8 mouse cellular contexts compared by ENCODE assay signal in the genomic region with DNA sequence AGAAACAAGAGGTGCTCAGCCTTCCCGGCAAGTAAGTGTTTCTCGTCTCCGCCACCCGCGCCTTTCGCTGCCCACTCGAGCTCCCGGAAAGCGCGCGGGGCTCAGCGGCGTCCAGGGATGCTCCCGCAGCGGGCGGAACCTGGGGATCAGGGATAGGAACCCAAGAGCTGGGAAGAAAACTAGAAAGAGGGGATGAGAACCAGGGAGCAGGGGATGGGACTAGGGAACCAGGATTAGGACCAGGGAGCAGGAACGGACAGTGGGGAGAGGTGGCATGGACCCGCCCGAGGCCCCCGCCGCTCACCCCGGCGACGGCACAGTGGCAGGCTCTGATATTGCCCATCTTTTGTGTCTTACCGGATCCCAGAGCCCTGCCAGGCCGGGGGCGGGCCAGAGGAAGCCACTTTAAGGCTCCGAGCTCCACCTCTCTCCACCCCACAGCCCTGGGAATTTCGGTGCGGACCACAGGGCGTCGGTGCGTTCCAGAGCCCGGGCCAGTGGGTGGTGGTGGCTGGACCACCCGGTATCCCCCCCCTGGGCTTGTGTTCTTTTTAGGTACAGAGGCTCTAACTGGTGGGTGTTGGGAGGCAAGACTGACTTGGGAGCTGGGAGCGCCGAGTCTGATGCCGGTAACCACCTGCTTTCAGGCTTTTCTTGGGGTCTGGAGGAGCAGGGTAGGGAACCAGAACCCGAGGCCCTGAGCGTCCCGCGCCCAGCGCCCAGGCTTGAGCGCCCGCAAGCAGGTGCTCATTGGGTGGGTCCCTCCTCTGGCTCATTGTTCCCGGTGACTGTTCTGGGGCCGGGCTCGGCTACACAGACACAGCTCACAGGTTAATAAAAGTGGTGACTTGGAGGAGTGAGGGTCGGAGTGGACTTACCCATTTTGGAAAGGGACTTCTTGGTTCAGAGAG. TPM values are rescaled to one million over a fixed set of nuclear protein-coding genes. Genes with fewer than 3 reads are reported as not detected.
DNase-seq lines count a peak whose midpoint lies in the region; ATAC-seq and TF ChIP-seq lines count a peak whose summit lies in the region.

No protein-coding gene starts in this region.

- no peak for TF ChIP-seq EP300 in ES-Bruce4 (IDR thresholded peaks at IDR 0.05; ENCODE audit: insufficient read depth, low read depth, low read length)

- H3K36me3 ChIP-seq in ES-Bruce4 (ENCODE audit: control insufficient read depth, insufficient read depth, low read length, poor library complexity, severe bottlenecking) = no peaks in the 10 kb centered on the region
- H3K36me3 ChIP-seq in forebrain, embryonic 12.5 days (replicated peaks) = no peaks in the 10 kb centered on the region
- H3K36me3 ChIP-seq in hindbrain, embryonic 15.5 days = no peaks in the 10 kb centered on the region
- H3K36me3 ChIP-seq in liver, adult 2 months (ENCODE audit: control insufficient read depth, insufficient read depth, low read length) = no peaks in the 10 kb centered on the region

- DNase-seq in R1 (ENCODE audit: low read depth, low spot score) = peak; percentile 11
- no peak for DNase-seq in liver, adult 2 months (ENCODE audit: extremely low read depth, low read depth, low spot score)
- peak; percentile 57 for DNase-seq in neural tube, embryonic 10.5 days (ENCODE audit: extremely low spot score, low spot score)

- WGBS in forebrain, embryonic 12.5 days = under 1% methylated on average over 49 of the region's 49 CpGs
- WGBS in hindbrain, embryonic 15.5 days = under 1% methylated on average over 46 of the region's 49 CpGs
- WGBS in liver, adult 2 months = 2% methylated on average over 48 of the region's 49 CpGs

- no peaks in the 10 kb centered on the region for H3K79me2 ChIP-seq in liver, adult 2 months (ENCODE audit: control insufficient read depth, insufficient read depth, low read length)

- no peak for TF ChIP-seq CTCF in ES-Bruce4 (IDR thresholded peaks at IDR 0.05; ENCODE audit: low read depth, low read length)
- TF ChIP-seq CTCF in liver, adult 2 months (IDR thresholded peaks at IDR 0.05; ENCODE audit: low read depth, low read length) = no peak

- no peak overlapping the region; the same call in 1 of the 2 replicates for H3K9ac ChIP-seq in ES-Bruce4 (ENCODE audit: low read depth, poor library complexity, severe bottlenecking)
- H3K9ac ChIP-seq in forebrain, embryonic 12.5 days = peak overlapping the region; percentile 56
- H3K9ac ChIP-seq in hindbrain, embryonic 15.5 days = peak overlapping the region; percentile 83
- no peak overlapping the region; the same call in 1 of the 2 replicates for H3K9ac ChIP-seq in liver, adult 2 months (ENCODE audit: low read depth, low read length)

- H3K27me3 ChIP-seq in ES-Bruce4 (ENCODE audit: control insufficient read depth, insufficient read depth, low read length, poor library complexity, severe bottlenecking) = peaks cover 3% of the 10 kb centered on the region
- peaks cover 42% of the 10 kb centered on the region for H3K27me3 ChIP-seq in forebrain, embryonic 12.5 days
- no peaks in the 10 kb centered on the region for H3K27me3 ChIP-seq in hindbrain, embryonic 15.5 days
- peaks cover 5% of the 10 kb centered on the region; the same call in 1 of the 2 replicates for H3K27me3 ChIP-seq in liver, adult 2 months (ENCODE audit: control insufficient read depth, insufficient read depth, low read length)

- no peaks in the 10 kb centered on the region for H3K4me1 ChIP-seq in ES-Bruce4 (ENCODE audit: control insufficient read depth, insufficient read depth, low read length)
- peaks cover 17% of the 10 kb centered on the region for H3K4me1 ChIP-seq in forebrain, embryonic 12.5 days
- H3K4me1 ChIP-seq in hindbrain, embryonic 15.5 days (replicated peaks) = peaks cover 23% of the 10 kb centered on the region
- no peaks in the 10 kb centered on the region for H3K4me1 ChIP-seq in liver, adult 2 months (ENCODE audit: control insufficient read depth, insufficient read depth, low read length)

- no peak for TF ChIP-seq POLR2A in ES-Bruce4 (IDR thresholded peaks at IDR 0.05; ENCODE audit: insufficient read depth, low read length)
- no peak for TF ChIP-seq POLR2A in liver, adult 2 months (IDR thresholded peaks at IDR 0.05; ENCODE audit: extremely low read depth, insufficient read depth, low read length)

- no peak overlapping the region for H3K27ac ChIP-seq in ES-Bruce4 (ENCODE audit: insufficient read depth, low read length)
- H3K27ac ChIP-seq in forebrain, embryonic 12.5 days = no peak overlapping the region
- peak overlapping the region; percentile 81 for H3K27ac ChIP-seq in hindbrain, embryonic 15.5 days (replicated peaks)
- H3K27ac ChIP-seq in liver, adult 2 months (replicated peaks; ENCODE audit: insufficient read depth, low read depth, low read length) = no peak overlapping the region

- peak overlapping the region; percentile 18 for H3K4me3 ChIP-seq in ES-Bruce4 (ENCODE audit: low read depth, low read length)
- H3K4me3 ChIP-seq in forebrain, embryonic 12.5 days (replicated peaks) = peak overlapping the region; percentile 57
- H3K4me3 ChIP-seq in hindbrain, embryonic 15.5 days = peak overlapping the region; percentile 87
- peak overlapping the region; percentile 44 for H3K4me3 ChIP-seq in liver, adult 2 months (ENCODE audit: insufficient read depth, low read depth, low read length)

- H3K4me2 ChIP-seq in forebrain, embryonic 12.5 days = peak overlapping the region; percentile 97
- peak overlapping the region; percentile 95 for H3K4me2 ChIP-seq in hindbrain, embryonic 15.5 days

- H3K9me3 ChIP-seq in ES-Bruce4 (replicated peaks; ENCODE audit: control insufficient read depth, insufficient read depth, low read length, poor library complexity, severe bottlenecking) = no peaks in the 10 kb centered on the region
- H3K9me3 ChIP-seq in forebrain, embryonic 12.5 days = no peaks in the 10 kb centered on the region
- no peaks in the 10 kb centered on the region for H3K9me3 ChIP-seq in hindbrain, embryonic 15.5 days

- ATAC-seq in forebrain, embryonic 12.5 days (ENCODE audit: low FRiP score) = peak; percentile 70
- ATAC-seq in hindbrain, embryonic 15.5 days (ENCODE audit: low FRiP score, low read depth) = peak; percentile 82
- ATAC-seq in monocyte, adult 5-6 weeks (replicated peaks; ENCODE audit: insufficient number of reproducible peaks, low FRiP score, low TSS enrichment, poor library complexity, severe bottlenecking) = no peak
- ATAC-seq in activated CD4-positive, CD25-positive, alpha-beta regulatory T cell, adult 4 months = no peak

RNA-seq across cellular contexts. Expression of a gene that starts 0.7 kb away (rescaled TPM):
- 0.60 and 0.68 TPM in 2 replicates for polyA plus RNA-seq in ES-Bruce4 (2011; ENCODE audit: insufficient read depth, insufficient read length, low read depth, missing spikeins)
- polyA plus RNA-seq in forebrain, embryonic 12.5 days (2016; fragmentation: Nextera tagmentation; extraction: Ambion mirVana) = 19.1 and 19.8 TPM in 2 replicates
- polyA plus RNA-seq in hindbrain, embryonic 15.5 days (2015; fragmentation: Nextera tagmentation; extraction: Ambion mirVana) = 41.3 and 45.3 TPM in 2 replicates
- 8.5 and 11.1 TPM in 2 replicates for total RNA-seq in liver, adult 2 months (2014; rRNA removed)
- polyA plus RNA-seq in liver, adult 2 months (2012; rRNA removed) = 2.9 and 3.9 TPM in 2 replicates
- 0.39 to 0.43 TPM in 2 of 3 replicates, not detected in the other for total RNA-seq in monocyte, adult 5-6 weeks (2017)
- polyA plus RNA-seq in activated CD4-positive, CD25-positive, alpha-beta regulatory T cell, adult 4 months (2017; shearing (Covaris generic)) = 1 to 10 TPM in 1 of 2 experiments, under 1 TPM in 1; 0.95 to 1.5 TPM

Comparison
In these comparisons a context has a peak if more than half of its experiments do, and no peak if none do; other contexts are left out.
1. H3K4me3 ChIP-seq: peak in every context shown above with its lines; median percentile 87 in hindbrain, embryonic 15.5 days; 57 in forebrain, embryonic 12.5 days; 44 in liver, adult 2 months; 18 in ES-Bruce4.
2. H3K9ac ChIP-seq: peak in forebrain, embryonic 12.5 days (single experiment) and hindbrain, embryonic 15.5 days (single experiment); none in ES-Bruce4 (single experiment) and liver, adult 2 months (single experiment).
3. ATAC-seq: peak in forebrain, embryonic 12.5 days (single experiment) and hindbrain, embryonic 15.5 days (single experiment); none in monocyte, adult 5-6 weeks (single experiment) and activated CD4-positive, CD25-positive, alpha-beta regulatory T cell, adult 4 months (single experiment).